Mouse (Mus musculus) spleen, adult 2 months (tissue): ENCODE results near the gene Dgkz.

Experiments used
- CTCF ChIP-seq: fragments of 200-500 bp; IDR thresholded peaks from 2 replicates; pipeline ENCODE4 v1.5.1; 2011; ENCODE audit warnings: mild to moderate bottlenecking, inconsistent platforms; ENCODE audit not compliant: insufficient read depth, insufficient read length, insufficient replicate concordance; ENCODE audit errors: extremely low read depth
- POLR2A ChIP-seq: fragments of 200-500 bp; IDR thresholded peaks from 2 replicates; pipeline ENCODE4 v1.6.1; 2011; ENCODE audit warnings: low read depth, low read length, inconsistent platforms

GRCm38 (mm10) chr2:91903171-91903925 is 72.3 kb downstream of the Dgkz start:
- TF ChIP-seq CTCF (no peak), POLR2A (no peak)
